Mouse (Mus musculus): Measurements from ENCODE around the gene Cdc42bpa. TPM values are rescaled to one million over a fixed set of nuclear protein-coding genes. Genes with fewer than 3 reads are reported as not detected.

Gene Cdc42bpa
- total RNA-seq (2014; fragmentation: Nextera tagmentation) (34.5 and 34.6 TPM in 2 replicates), total RNA-seq (2017) (25.1 and 29.7 TPM in 2 replicates)

DNA sequence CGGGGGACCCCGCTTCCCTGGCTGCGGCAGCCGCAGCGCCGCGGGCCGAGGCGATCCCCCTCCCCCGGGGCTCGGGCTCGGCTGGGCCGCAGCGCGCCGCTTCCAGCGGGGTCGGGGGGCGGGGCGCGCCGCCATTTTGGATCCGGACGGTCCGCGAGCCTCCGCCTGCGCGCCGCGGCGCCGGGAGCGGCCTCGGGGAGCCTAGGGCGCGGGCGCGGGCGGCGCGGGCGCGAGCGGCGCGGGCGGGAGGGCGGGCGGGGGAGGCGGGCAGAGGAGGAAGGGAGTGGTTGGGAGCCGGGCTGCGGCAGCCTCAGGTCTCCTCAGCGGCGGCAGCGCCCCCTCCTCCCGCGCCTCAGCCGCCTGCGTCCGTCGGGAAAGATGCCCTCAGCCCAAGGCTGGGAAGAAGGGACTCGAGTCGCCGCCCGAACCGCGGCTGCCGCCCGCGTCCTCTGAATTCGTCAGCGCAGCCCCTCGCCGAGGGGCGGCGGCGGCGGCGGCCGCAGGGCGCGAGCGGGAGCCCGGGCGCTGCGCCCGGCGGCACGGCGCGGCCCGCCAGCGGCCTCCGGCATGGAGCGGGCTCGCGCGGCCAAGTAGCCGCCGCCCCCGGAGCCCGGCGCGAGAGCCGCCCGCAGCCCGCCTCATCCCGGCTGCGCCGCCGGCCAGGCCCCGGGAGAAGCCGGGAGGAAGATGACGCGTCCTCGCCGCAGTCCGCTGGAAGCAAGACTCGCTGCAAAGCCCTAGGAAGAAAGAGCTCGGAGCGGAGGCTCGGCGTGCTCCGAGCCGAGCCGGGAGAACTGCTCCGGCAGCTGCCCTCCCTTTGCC is at the start of gene Cdc42bpa:
Cdc42bpa (plus strand) TSS at position 752 of the 822 bp plus-strand sequence.
- ATAC-seq (replicated peaks; ENCODE audit: low FRiP score, low TSS enrichment, poor library complexity, severe bottlenecking) = peak; percentile 72

DNA sequence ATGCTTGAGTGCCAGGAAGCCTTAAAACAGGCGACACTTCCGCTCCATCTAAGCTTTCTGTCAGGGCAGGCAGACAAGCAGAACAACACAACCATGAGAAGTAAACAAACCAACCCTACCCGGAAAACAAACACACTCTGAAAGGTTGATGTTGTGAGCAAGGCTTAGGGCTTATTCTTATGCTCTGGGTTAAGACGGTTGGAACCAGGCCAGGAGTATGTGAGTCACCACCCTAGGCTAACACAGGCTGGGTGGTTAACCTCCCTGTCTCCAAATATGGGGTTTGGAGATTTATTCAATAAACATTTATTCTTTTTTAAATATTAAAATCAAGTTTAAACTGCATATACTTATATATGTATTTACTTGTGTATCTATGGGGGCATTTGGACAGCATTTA is 46.8 kb upstream of the Cdc42bpa start:
- no peak for ATAC-seq (replicated peaks; ENCODE audit: low FRiP score, low TSS enrichment, poor library complexity, severe bottlenecking)

DNA sequence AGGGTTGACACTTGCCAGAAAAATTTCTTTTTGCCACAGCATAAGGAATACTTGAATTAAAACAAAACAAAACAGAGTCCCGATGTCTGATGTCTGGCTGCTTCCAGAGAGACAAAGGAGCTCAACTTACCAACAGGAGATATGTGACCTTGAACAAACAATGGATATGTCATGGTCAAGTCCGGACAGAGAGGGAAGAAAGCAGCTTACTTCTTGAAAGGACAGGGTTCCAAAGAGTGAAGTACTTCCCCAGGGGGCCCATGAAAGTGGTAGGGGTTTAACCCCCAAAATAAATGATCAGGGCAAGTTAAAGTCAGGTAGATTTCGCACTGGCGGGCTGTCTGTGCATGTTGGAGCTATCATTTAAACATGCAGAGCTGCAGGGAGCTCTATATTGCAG is 43.2 kb upstream of the Cdc42bpa start:
- no peak for ATAC-seq (replicated peaks; ENCODE audit: low FRiP score, low TSS enrichment, poor library complexity, severe bottlenecking)

DNA sequence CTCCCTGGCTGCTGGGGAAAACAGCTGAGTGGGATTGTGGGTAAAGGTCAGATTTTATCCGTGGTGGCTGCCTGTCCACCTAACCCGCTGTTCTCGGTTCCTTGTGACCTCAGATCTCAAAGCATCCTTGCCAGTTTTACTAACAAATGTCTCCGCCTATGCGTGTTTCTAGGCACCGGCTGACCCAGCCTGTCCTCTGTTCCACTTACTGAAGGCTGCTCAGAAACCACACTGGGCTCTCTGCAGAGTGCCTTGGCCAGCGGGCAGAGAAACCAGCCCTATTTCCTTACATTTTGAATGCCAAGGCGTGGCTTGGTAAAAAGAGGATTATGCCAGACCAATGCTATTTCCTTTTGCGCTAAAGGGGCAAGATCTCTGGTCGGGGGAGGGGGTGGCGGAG is 42.8 kb upstream of the Cdc42bpa start:
- ATAC-seq (replicated peaks; ENCODE audit: low FRiP score, low TSS enrichment, poor library complexity, severe bottlenecking) = no peak

DNA sequence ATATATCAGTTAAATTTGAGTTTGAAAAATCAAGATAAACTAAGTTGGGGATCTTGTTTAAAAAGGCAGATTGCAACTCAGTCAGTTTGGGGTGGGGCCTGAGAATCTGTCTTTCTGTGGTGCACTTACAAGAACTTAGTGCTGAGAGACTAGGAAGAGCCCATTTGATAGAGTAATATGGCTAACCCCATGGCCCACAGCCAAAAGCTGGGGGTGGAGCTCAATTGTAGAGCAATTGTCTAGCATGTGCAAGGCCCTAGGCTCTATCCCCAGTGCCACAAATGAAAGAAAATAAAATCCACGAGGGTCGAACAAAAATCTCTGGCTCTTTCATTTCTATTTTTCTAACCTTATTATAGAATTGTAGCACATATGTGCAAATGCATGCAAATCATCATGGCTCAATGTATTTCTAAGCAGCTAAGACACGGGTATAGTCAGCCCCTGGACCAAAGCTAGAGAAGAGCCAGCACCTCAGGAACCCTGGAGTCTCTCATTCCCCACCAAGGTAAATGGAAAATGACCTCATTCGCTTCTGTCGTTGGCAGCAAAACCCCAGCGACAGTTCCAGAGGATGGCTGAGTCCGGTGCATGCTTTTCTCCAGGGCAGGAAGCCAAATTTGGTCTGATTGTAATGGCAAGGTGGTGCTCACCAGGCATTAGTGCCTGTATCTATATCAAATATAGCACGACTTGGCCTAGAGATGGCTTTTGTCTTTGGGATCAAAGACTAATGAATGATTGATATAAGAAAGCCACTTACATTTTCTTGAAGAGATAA is 40.4 kb upstream of the Cdc42bpa start:
- no peak for ATAC-seq (replicated peaks; ENCODE audit: low FRiP score, low TSS enrichment, poor library complexity, severe bottlenecking)

DNA sequence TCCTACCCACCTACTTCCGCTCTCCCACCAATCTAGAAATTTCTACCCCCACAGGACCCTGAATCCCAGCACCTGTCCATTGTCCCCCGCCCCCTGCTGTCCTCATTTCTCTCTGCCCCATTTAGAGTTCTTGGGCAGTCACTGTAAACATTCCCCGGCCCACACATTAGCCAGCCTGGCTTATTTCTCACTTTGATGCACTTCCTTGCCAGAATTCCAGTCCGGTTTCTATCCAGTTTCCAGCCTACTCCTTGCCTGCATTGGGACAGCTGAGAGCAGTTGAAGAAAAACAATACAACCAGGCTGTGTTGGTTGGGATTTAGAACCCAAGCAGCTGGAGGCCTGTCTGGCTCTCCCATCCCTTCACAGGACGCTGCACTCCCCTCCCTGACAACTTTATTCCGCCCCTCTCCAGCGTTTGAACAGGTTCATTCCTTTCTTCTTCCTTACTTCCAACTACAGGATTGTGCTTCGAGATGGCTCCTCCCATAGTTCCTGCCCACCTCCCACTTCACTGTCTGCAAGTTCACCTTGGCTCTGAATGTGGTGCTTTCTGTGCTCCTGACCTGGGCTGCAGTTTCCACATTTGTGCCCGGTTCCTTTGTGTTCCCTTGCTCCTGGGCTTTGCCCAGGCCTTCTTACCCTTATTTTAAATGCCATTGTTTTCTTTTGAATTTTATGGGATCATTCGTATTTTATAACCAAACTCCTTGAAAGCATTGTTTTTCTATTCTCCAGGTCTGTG is 36.4 kb upstream of the Cdc42bpa start:
- ATAC-seq (replicated peaks; ENCODE audit: low FRiP score, low TSS enrichment, poor library complexity, severe bottlenecking) = no peak

DNA sequence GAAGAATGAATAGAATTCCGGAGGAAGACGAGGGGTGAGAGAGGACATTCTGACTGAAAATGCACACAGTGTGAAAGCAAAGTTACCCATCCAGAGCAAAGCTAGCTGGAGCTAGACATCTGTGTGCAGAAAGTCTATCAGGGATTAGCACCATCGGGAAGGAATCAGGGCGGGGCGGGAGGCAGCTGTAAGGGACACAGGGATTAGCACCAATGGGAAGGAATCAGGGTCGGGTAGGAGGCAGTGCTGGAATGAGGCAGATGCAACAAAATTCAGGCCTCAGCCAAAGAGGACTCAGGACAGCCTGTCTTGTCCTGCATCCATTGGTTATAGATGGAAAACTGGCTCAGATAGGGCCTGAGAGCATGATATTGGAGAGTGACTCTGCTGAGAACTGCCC is 34.0 kb upstream of the Cdc42bpa start:
- no peak for ATAC-seq (replicated peaks; ENCODE audit: low FRiP score, low TSS enrichment, poor library complexity, severe bottlenecking)

DNA sequence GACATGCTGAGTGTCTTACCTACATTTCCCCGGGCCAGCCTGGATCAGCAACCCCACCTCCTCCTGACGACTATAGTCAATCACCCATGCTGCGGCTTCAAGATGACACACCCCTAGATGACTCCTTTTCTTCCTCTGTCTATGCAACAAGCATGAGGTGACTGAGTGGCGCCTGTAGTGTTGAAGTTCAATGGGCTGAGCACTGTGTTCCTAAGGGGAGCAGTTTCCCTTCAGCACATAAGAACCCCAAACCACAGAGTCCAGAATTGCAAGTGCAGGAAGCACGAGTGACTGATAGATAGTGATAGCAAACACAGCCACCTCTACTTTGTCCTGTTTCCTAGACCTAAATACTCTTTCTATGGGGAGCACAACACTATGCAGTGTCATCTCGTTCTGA is 33.2 kb upstream of the Cdc42bpa start:
- no peak for ATAC-seq (replicated peaks; ENCODE audit: low FRiP score, low TSS enrichment, poor library complexity, severe bottlenecking)

DNA sequence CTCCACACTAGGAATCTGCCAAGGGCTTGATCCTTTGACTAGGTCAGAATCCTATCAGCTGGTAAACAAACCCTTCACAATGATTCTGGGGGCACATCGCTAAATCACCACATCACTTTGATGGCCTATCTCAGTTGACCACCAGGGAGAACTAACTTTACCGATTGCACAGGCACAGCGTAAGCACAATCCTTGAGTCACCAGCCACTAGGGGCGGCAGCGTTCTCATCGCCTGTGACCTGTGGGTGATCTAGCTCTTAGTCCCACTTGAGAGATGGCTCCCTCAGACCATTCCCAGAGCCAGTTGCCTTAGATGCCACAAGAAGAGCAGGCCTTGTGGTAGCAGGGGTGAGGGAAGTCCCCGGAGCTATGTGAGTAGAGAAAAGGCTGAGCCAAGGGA is 31.4 kb upstream of the Cdc42bpa start:
- 0 out of 2 replicates have a peak, but pooled peaks have one; percentile 61 for ATAC-seq (replicated peaks; ENCODE audit: low FRiP score, low TSS enrichment, poor library complexity, severe bottlenecking)

DNA sequence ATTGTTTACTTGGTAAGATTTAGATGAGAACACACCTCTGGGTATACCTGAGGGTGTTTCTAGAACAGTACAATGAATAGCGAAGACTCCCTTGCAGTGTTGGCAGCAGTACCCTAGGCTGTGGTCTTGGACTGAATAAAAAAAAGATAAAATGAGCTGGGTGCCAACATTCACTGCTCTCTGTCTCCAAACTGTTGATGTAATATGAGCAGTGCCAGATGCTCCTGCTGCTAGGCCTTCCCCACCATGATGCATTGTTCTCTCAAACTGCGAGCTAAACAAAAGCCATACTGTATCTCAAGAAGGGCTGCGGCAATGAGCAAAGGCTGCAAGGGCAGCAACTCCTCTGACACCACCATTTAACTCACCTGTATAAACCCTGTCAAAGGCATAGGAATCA is 29.0 kb upstream of the Cdc42bpa start:
- no peak for ATAC-seq (replicated peaks; ENCODE audit: low FRiP score, low TSS enrichment, poor library complexity, severe bottlenecking)

DNA sequence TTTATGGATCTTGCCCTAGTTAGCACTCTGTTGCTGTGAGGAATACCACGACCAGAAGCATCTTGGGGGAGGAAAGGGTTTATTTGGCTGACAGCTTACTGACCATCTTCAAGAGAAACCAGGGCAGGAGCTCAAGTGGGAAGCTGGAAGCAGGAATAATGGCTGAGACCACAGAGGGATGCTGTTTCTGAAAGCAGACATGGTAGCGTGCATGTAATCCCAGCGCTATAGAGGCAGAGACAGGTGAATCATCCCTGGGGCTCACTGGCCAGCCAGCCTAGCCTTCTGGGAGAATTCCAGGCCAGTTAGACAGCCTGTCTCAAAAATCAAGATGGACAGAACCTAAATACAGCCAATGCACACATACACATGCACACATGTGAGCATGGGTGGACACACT is 26.2 kb upstream of the Cdc42bpa start:
- ATAC-seq (replicated peaks; ENCODE audit: low FRiP score, low TSS enrichment, poor library complexity, severe bottlenecking) = no peak

DNA sequence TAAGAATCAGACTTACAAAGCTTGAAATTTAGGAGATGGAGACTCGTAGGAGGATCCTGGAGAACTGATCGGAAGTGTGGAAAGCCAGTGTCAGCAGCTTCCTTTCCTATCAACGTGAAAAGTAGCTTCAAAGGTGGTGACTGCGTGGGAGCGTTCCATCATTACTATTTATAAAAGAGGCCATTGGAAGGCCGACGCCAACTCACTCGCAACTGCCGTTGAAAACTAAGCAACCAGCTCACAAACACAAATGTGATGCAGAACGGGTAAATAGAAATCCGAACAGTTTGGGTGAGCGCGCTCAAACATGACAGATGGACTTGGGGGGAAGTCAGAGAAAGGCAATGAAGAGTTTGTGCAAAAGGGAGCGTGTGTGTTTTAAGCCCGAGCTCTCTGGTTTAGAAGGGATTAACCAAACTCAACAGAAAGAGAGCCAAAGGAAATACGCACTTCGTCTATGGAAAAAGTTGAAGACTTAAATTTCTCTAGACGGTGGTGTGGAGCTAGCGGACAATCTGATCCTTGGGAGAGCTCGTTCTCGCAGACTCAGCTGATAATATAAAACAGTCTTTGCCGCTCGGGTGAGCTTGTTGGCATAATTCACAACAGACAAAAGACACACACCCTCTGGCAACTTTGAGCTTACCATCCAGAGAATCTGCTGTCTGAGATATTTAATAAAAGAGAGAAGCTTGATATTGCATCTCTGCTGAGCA is 20.0 kb upstream of the Cdc42bpa start:
- ATAC-seq (replicated peaks; ENCODE audit: low FRiP score, low TSS enrichment, poor library complexity, severe bottlenecking) = no peak

DNA sequence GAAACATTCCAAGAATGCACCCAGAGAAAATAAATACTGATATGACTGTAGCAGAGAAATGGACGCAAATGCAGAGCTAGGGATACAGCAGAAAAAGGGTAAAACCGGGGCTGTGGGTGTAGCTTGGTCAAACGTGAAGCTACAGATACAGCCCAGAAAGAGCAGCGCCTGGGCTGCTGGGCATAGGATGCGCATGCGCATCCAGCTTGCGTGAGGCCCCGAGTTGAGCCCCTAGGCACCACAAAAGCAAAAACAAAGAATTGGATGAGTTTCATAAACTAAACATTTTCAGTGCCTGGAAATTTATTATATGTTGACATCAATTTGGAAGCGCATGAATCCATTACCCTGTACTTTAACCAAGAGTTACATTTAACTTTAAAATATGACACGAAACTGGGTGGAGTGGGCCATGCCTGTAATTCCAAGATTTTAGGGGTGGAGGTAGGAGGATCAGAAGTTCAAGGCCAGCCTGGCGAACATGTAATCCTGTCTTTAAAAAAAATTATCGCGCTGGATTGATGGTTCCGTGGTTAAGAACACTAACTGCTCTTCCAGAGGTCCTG is 19.4 kb upstream of the Cdc42bpa start:
- no peak for ATAC-seq (replicated peaks; ENCODE audit: low FRiP score, low TSS enrichment, poor library complexity, severe bottlenecking)

DNA sequence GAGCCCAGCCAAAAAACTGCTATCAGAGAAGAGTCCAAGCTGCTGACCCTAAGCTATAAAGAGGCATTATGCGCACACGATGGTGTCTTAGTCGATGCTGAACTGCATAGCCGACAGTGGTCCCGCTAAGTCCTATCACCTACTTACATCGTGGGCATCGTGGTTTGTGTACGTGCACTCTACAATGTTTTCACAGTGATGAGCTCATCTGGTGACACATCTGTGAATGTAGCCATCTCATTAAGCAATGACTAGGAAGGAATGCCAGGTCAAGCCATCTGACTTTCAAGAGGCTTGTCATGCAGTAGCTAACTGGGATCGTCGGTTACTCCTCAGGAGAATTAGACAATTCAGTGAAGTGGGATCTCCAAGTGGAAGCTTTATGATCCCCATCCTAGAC is 15.3 kb upstream of the Cdc42bpa start:
- ATAC-seq (replicated peaks; ENCODE audit: low FRiP score, low TSS enrichment, poor library complexity, severe bottlenecking) = no peak

DNA sequence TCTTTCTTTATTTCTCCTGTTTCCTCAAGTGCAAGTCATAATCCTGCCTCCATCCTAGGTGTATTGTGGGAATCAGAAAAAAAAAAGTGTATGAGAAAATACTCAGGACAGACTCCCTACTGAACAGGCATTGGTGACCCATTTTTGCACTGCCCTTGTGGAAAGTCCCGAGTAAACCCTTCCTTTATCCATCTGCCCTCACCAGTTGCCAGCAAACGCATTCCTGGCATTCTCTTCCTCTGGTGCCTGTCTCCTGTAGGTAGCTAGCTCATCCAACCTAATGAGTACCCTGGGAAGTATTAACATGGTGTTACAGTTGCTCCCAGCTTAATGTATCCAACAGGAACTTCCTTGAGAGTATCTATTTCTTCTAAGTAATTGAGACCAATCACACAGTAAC is 13.7 kb upstream of the Cdc42bpa start:
- no peak for ATAC-seq (replicated peaks; ENCODE audit: low FRiP score, low TSS enrichment, poor library complexity, severe bottlenecking)

DNA sequence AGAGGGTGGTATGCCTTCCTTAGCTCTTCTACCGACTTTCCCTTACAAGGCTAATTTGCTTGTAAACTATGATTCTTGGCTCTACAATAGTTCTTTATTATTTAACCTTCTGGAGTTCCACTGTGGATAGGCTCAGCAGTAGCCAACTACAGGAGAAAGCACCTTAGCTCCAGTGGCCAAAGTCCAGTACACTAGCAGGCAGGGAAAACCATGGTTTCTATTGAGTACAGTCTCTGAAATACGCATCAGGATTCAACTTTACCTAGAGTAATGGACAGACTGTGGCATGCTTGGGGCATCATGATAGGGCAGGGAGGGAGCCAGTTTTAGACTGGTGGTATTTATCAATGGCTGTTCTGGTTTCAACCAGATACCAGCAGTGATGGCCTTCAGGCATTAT is 12.6 kb upstream of the Cdc42bpa start:
- no peak for ATAC-seq (replicated peaks; ENCODE audit: low FRiP score, low TSS enrichment, poor library complexity, severe bottlenecking)

DNA sequence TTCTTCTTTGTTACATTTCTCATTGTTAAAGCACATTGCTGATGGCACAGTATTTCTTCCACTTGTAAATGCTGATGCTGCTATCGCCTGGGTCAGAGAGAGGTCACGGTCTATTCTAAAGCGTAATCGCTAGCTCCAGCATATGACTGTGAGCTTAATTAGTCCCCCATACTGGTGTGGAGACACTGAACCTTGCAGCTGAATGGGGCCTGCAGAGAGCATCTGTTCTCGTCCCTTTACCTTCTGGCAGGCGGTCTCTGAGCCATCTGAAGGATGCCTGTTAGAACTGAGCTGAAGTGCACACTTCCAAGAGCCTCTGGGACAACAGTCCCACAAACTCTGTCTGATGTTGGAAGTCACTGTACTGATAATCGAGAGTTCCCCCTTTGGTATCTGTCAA is 8.7 kb upstream of the Cdc42bpa start:
- no peak for ATAC-seq (replicated peaks; ENCODE audit: low FRiP score, low TSS enrichment, poor library complexity, severe bottlenecking)

DNA sequence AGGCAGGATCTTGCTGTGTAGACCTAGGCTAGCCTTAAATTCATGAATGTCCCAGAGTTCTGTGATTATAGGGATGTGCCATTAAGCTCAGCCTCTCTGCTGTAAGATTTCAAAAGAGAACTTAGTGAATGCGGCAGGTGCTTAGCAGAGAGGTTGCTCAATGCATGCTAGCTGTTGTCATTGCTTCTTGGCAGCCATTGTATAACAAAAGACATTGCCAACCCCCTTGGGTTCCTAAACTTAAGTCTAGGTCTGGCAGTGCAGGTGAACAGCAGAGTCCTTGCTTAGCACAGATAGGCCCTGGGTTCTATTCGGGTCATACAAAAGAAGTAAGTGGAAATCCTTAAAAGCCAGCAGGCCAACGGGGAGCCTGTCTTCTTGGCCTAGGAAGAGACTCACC is 7.0 kb upstream of the Cdc42bpa start:
- ATAC-seq (replicated peaks; ENCODE audit: low FRiP score, low TSS enrichment, poor library complexity, severe bottlenecking) = no peak

DNA sequence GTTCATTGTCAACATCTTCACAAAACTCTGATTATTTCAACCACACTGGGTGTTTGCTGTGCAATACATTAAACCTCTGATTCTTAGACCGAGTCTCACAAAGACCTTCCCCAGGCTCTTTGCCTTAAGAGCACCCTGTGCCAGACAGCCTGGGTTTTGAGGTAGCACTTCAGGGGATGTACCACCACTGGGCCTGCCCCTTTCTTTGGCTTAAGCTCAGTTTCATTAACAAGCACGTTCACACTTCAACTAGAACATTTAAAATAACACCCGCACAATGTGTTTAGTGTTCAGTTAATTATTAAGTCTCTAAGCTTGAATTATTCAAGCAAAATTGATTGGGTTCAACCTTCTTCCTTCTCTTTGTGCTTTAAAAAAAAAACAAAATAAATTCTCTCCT is 2.8 kb upstream of the Cdc42bpa start:
- ATAC-seq (replicated peaks; ENCODE audit: low FRiP score, low TSS enrichment, poor library complexity, severe bottlenecking) = no peak
